Mouse (Mus musculus) spleen, postnatal 36 days (tissue): Measurements from ENCODE around the gene Bclaf3.

Source experiments
- DNase-seq, 2 experiments: peaks; one replicate each; pipeline ENCODE4 v3.0.0; 2022; ENCODE audit warnings: low spot score in 2 of 2, mixed read lengths in 1 of 2

The Bclaf3 gene

GRCm38 (mm10) chrX:159626907-159627587 is 100.6 kb downstream of the Bclaf3 start, which contains the start of gene Sh3kbp1:
Gene Sh3kbp1 (plus strand): TSS chrX:159627272.
- peak; percentile 69 for DNase-seq

DNA sequence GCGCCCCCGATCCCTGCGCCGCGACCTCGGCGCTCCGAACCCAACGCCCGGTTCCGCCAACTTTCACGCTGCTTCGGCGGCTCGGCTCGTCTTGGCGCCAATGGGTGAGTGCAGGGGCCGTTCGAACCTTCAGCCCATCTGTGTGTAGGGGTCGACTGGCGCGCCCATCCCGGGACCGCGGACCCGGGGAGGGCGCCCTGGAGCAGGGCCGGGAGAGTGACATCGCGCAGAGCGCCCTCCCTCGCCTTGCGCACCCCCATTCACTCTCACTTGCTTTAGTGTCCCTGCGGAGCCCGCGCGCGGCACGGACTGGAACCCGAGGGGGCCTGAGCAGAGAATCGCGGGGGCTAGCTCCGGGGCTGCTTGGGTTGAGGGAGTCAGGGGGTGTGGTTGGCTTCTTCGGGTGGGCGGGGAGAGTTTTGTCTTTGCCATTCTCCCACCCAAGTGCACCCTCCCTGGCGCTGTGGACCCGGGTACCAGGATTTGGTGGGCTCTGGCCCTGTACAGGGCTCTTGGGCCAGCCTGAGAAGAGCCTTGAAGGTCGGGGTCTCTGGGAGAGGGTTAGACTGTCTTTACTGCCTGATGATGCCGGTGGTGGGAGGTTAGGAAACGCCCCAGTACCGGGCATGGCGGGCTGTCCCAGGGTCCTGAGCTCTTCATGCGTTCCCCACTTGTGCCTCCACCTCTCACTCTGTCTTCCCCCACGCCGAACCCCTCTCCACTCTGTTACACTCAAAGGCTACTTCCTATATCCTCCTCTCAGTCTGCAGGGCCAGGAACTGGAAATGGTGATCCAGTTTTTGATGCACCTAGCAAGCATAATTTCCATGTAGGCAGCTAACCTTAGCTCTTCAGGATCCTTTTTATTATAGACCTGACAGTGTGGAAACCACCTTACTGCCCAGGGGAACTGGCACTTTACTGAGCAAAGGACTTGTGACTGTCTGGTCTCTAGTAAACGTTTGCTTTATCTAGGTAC is 101.4 kb downstream of the Bclaf3 start:
- peak; percentile 33 to 34 for DNase-seq

DNA sequence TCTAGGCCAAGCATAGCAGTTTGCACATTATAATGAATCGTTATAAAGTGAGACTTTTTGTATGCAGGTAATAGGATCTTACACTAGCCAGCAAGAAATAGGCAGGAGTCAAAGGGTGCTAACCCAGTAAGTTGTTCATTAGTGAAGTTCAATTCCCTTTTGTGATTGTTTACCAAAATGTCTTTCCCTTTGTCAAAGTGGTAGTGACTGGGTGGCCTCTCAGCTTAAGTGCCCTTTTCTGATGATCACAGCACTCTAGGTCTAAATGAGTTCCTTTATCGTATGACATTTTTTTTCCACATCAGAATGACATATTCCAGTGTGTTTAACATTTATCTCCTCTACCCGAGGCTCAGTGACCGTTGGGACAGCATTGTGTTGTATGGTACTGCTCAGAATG is 102.1 kb downstream of the Bclaf3 start:
- DNase-seq = no peak

DNA sequence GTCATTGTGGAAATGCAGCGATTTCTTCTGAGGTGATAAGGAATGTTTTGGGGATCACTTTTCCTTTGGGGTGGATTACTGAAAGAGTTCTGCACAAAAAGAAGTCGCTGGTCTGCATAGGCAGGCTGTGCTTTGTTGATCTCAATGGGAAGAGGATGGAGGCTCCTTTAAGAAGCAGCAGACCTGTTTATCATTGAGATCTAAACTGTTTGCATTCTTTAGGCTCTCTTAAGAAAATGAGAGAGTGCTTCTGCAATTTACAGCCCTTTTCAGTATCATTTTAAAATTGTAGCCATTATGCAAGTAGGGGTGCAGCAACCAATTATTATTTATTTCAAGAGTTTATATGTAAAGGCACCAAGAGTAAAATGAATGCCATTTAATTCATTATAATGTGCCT is 102.7 kb downstream of the Bclaf3 start:
- DNase-seq = no peak

- peak in 1 of 2 experiments; percentile 6 for DNase-seq
Measured at GRCm38 (mm10) chrX:159638500-159639227, 112.2 kb downstream of the Bclaf3 start.

DNA sequence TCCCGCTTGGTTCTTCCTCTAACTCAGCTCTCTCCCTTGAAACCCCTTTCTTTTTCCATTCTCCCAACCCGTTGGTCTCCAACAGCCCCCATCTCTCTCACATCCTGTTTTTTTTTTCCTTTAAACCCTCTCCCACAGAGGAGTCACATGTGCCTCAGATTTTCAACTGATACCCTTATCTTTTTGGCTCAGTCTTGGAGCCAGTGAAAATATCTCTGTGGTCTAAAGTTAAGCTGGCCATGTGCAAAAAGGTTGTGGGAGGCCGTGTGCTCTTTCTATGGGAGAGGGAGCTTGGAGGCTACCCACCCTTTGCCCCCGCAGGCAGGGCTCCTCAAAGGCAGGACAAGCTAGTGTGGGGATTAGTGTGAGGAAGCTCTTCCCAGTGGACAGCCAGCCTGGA is 113.5 kb downstream of the Bclaf3 start:
- no peak for DNase-seq
